Mouse (Mus musculus) liver, embryonic 13.5 days (tissue): ENCODE results near the gene Srsf9. TPM values are rescaled to one million over a fixed set of nuclear protein-coding genes. Genes with fewer than 3 reads are reported as not detected.
A peak's percentile ranks its signal among the peaks of the same experiment; 100 is the strongest.

Experiments
- ATAC-seq: fragments of 200-750 bp; cut with Nextera tagmentation; 2 replicates; pipeline ENCODE4 v1.8.0; 2017; ENCODE audit warnings: low read depth, mild to moderate bottlenecking, moderate number of reproducible peaks, moderate library complexity
- DNase-seq: peaks from one replicate; pipeline ENCODE4 v3.0.0; 2022
- H3K27ac ChIP-seq: fragments of 300-500 bp; sonication (generic); 2 replicates; pipeline ENCODE4 v1.5.1; 2015; ENCODE audit warnings: moderate library complexity, mild to moderate bottlenecking, inconsistent platforms
- H3K27me3 ChIP-seq: fragments of 300-500 bp; sonication (generic); 2 replicates; pipeline ENCODE4 v1.6.1; 2015; ENCODE audit warnings: mild to moderate bottlenecking, inconsistent platforms
- H3K36me3 ChIP-seq: fragments of 300-500 bp; sonication (generic); 2 replicates; pipeline ENCODE4 v1.6.1; 2015; ENCODE audit warnings: mild to moderate bottlenecking, inconsistent platforms
- H3K4me1 ChIP-seq: fragments of 300-500 bp; sonication (generic); replicated peaks from 2 replicates; pipeline ENCODE4 v1.6.1; 2015; ENCODE audit warnings: inconsistent platforms
- H3K4me2 ChIP-seq: fragments of 300-500 bp; sonication (generic); 2 replicates; pipeline ENCODE4 v1.6.1; 2015; ENCODE audit warnings: inconsistent platforms, mild to moderate bottlenecking, moderate library complexity
- H3K4me3 ChIP-seq: fragments of 300-500 bp; sonication (generic); replicated peaks from 2 replicates; pipeline ENCODE4 v1.5.1; 2015; ENCODE audit warnings: mild to moderate bottlenecking, inconsistent platforms
- H3K9ac ChIP-seq: fragments of 300-500 bp; sonication (generic); 2 replicates; pipeline ENCODE4 v1.6.1; 2015; ENCODE audit warnings: mild to moderate bottlenecking, inconsistent platforms
- H3K9me3 ChIP-seq: fragments of 300-500 bp; sonication (generic); replicated peaks from 2 replicates; pipeline ENCODE4 v1.6.1; 2016; ENCODE audit warnings: inconsistent platforms
- WGBS: fragments of 180-500 bp; shearing (Covaris S2); methylation state at CpG from one replicate; pipeline ENCODE4 v1.1.7; 2015; ENCODE audit not compliant: insufficient replicate concordance; 5-methylcytosine and 5-hydroxymethylcytosine counted together
- polyA plus RNA-seq: library from polyadenylated mRNA; unstranded; fragments of >200 nt; fragmentation: Nextera tagmentation; extraction: Ambion mirVana; gene quantifications from 2 replicates; pipeline ENCODE4 v1.2.1, GENCODE M21; 2015

The Srsf9 gene
- polyA plus RNA-seq, 1 experiment from 2014 or later: 130 TPM

- H3K36me3 ChIP-seq: peaks cover 38% of the 10 kb centered on the region
- peak overlapping the region; percentile 86 for H3K4me2 ChIP-seq
- DNase-seq (peak; percentile 24), ATAC-seq (peak; percentile 3; the same call in 1 of the 2 replicates)
- no peaks in the 10 kb centered on the region for H3K27me3 ChIP-seq
- 1% methylated on average over 53 of the region's 55 CpGs for WGBS
- peak overlapping the region; percentile 99 for H3K9ac ChIP-seq
- H3K27ac ChIP-seq: peak overlapping the region; percentile 95
- peaks cover 68% of the 10 kb centered on the region for H3K4me1 ChIP-seq
- no peaks in the 10 kb centered on the region for H3K9me3 ChIP-seq
- H3K4me3 ChIP-seq: peak overlapping the region; percentile 96
Observed at GRCm38 (mm10) chr5:115327610-115328548, 902 bp downstream of the Srsf9 start.

DNA sequence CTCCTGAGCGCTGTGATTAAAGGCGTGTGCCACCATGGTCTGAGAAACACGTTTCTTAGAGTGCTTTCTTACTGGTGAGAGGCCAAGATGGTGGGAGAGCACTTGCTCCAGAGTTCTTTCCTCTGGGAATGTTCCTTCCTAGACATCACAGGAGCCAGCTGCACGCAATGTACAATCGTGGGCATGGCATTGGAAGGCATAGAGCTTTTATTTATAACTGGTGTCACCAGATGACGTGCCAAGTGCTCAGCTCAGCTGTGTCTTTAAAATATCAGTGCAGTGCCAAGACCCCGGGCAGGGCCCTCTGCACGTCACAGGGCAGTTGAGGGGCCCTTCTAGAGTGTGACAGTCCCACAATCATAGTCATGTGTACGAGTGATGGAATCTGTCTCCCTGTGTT lies 4.0 kb downstream of the Srsf9 start:
- no peak for ATAC-seq
- Histone ChIP-seq H3K4me1 (peaks cover 81% of the 10 kb centered on the region), H3K4me2 (no peak overlapping the region), H3K36me3 (peaks cover 69% of the 10 kb centered on the region), H3K27ac (peak overlapping the region; percentile 90), H3K9me3 (no peaks in the 10 kb centered on the region), H3K27me3 (no peaks in the 10 kb centered on the region), H3K4me3 (no peak overlapping the region), H3K9ac (peak overlapping the region; percentile 15; the same call in 1 of the 2 replicates)
- WGBS: 71% methylated on average over 9 of the region's 9 CpGs
- DNase-seq: no peak

DNA sequence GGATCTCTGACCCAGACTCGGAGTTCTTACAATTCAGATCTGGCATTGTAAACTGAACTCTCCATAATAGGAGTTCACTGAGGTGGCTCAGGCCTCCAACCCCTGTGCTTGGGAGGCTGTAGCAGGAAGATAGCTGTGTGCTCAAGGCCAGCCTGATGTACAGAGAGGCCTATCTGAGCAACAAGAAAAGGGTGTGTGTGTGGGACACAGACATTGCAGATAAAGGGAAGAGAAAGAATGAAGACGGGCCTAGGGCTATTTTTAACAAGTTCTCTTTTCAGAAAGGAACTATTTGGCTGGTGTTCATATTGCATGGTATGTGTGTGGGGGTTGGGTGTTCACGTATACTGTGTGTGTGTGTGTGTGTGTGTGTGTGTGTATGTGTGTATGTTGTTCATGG lies 6.6 kb downstream of the Srsf9 start:
- Histone ChIP-seq H3K4me1 (peaks cover 91% of the 10 kb centered on the region), H3K4me3 (peak overlapping the region; percentile 19), H3K27ac (peak overlapping the region; percentile 90), H3K9ac (peak overlapping the region; percentile 67), H3K4me2 (peak overlapping the region; percentile 55), H3K27me3 (no peaks in the 10 kb centered on the region), H3K36me3 (peaks cover 93% of the 10 kb centered on the region), H3K9me3 (no peaks in the 10 kb centered on the region)
- peak; percentile 69 for DNase-seq
- 26% methylated on average over 3 of the region's 3 CpGs for WGBS
- ATAC-seq: peak; percentile 99

DNA sequence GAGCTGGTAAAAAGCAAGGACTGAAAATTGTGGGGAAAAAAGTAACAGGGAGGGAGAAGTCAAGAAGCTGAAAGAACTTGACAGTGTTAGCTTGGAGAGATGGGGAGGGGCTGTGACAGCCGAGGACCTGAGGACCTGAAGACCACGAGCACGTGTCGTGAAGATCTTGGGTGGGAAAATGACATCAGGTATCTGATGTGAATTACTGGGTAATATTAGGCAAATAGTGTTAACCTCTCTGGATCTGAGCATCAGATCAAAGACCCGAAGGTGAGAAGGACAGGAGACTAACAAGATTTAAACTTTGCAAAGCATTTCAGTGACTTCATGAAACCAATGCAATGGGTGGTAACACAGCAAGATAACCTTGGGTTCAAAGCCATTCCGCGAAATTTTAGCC lies 13.0 kb downstream of the Srsf9 start:
- Histone ChIP-seq H3K4me3 (peak overlapping the region; percentile 88), H3K27ac (peak overlapping the region; percentile 90; the same call in 1 of the 2 replicates), H3K9ac (peak overlapping the region; percentile 94), H3K4me1 (peaks cover 67% of the 10 kb centered on the region), H3K9me3 (no peaks in the 10 kb centered on the region), H3K4me2 (peak overlapping the region; percentile 85), H3K27me3 (no peaks in the 10 kb centered on the region), H3K36me3 (peaks cover 63% of the 10 kb centered on the region)
- no peak for ATAC-seq
- 10% methylated on average over 7 of the region's 7 CpGs for WGBS
- DNase-seq: no peak

DNA sequence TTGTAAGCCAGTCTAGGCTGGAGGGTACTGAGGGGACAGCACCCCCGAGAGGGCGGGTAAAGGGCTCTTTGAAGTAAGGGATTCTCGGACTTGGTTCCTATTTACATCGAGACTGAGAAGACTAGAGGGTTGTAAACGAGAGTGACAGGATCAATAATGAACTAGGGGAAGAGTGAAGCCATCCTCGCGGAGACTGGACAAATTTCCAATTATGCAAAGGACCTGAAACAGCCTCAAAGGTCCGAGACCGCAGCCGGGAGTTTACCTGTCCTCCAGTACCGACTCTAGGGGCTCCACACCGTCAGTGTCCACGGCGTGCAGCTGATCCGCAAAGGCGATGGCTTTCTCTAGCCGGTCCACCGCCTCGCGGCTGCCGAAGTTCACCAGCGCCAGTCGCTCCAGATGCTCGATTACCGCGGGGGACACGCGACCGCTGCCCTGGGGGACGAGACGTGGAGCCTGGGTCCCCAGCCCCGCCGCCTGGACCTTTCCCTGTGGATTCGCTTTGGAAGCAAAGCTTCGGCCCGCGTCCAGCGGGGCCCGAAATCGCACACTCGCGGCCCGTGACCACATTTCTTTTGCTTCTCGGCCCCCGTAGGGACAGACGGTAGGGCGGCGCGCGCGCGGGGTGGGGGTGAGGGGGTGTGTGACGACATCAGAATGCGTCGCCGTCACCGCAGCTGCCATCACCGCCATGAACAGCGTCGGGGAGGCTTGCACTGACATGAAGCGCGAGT lies 13.8 kb downstream of the Srsf9 start, which contains the start of the genes Gatc and Triap1:
Gatc (minus strand) TSS at position 602 of the 737 bp plus-strand sequence.
Triap1 (plus strand) TSS at position 649 of the 737 bp plus-strand sequence.
- peak within 1 kb of the TSS; percentile 90 for H3K27ac ChIP-seq
- H3K4me3 ChIP-seq: peak within 1 kb of the TSS; percentile 88
- H3K9me3 ChIP-seq: no peaks in the 10 kb centered on the region
- ATAC-seq (peak; percentile 89), DNase-seq (peak; percentile 82)
- peak within 1 kb of the TSS; percentile 94 for H3K9ac ChIP-seq
- WGBS: under 1% methylated on average over 62 of the region's 62 CpGs
- peaks cover 61% of the 10 kb centered on the region for H3K4me1 ChIP-seq
- peak within 1 kb of the TSS; percentile 85 for H3K4me2 ChIP-seq
- peaks cover 63% of the 10 kb centered on the region for H3K36me3 ChIP-seq
- no peaks in the 10 kb centered on the region for H3K27me3 ChIP-seq

DNA sequence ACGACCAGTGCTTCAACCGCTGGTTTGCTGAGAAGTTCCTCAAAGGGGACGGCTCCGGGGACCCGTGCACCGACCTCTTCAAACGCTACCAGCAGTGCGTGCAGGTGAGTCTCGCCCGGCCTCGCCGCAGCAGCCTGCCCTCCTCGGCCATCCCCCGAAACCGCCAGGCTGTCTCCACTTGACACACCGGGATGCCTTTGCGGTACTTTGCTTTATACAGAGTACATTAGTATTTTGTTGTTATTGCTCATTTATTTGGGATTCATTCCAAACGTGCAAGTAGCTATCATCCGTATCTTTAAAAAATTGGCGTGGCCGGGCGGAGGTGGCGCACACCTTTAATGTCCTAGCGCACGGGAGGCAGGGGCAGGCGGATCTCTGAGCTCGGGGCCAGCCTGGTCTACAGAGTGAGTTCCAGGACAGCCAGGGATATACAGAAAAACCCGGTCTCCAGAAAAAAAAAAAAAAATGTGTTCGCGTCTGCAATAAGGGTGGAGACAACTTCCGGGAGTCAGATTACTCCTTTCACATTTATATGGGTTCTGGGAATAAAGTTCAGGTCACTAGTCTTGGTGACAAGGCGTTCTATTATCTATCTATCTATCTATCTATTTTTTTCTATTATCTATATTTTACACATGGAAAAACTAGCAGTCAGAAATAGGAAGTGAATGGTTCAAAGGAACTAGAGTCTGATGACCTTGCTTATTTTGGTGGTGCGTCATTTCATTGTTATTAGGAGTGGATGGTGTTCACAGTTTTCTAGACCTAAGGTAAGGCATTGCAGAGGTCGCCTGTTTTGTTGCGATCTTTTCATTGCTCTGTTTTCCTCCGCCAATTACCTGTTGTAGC lies 14.6 kb downstream of the Srsf9 start:
- Histone ChIP-seq H3K4me1 (peaks cover 58% of the 10 kb centered on the region), H3K27ac (peak overlapping the region; percentile 90), H3K36me3 (peaks cover 62% of the 10 kb centered on the region), H3K27me3 (no peaks in the 10 kb centered on the region), H3K4me2 (peak overlapping the region; percentile 85), H3K4me3 (peak overlapping the region; percentile 88), H3K9ac (peak overlapping the region; percentile 94), H3K9me3 (no peaks in the 10 kb centered on the region)
- ATAC-seq: peak; percentile 60
- 6% methylated on average over 36 of the region's 36 CpGs for WGBS
- DNase-seq: no peak

DNA sequence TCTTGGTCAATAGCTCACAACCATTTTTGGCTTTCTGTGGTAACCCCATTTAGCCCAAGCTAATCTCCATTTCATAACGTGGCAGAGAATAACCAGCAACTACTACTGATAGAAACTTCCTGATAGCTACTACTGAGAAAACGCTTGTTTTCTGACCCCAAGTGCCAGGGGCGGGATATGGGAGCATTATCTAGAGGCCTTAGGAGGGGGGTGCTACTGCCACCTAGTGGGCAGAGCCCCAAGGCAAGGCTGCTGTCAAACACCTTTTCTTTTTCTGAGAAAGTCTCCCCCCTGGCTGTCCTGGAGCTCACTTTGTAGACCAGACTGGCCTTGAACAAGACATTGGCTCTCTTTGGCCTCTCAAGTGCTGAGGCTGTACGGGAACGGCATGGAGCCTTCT lies 20.6 kb downstream of the Srsf9 start:
- H3K27ac ChIP-seq: peak overlapping the region; percentile 82
- 0% methylated on average over 5 of the region's 5 CpGs for WGBS

GRCm38 (mm10) chr5:115348546-115349224 lies 21.7 kb downstream of the Srsf9 start, which contains the start of gene Cox6a1:
Gene Cox6a1, minus strand, starts transcription at chr5:115348981.
- DNase-seq (peak; percentile 98), ATAC-seq (peak; percentile 90)
- H3K36me3 ChIP-seq: peaks cover 32% of the 10 kb centered on the region
- H3K27me3 ChIP-seq: no peaks in the 10 kb centered on the region
- peak within 1 kb of the TSS; percentile 90 for H3K4me2 ChIP-seq
- peaks cover 27% of the 10 kb centered on the region for H3K4me1 ChIP-seq
- H3K9me3 ChIP-seq: no peaks in the 10 kb centered on the region
- H3K4me3 ChIP-seq: peak within 1 kb of the TSS; percentile 96
- WGBS: under 1% methylated on average over 69 of the region's 74 CpGs
- H3K27ac ChIP-seq: peak within 1 kb of the TSS; percentile 83
- peak within 1 kb of the TSS; percentile 92 for H3K9ac ChIP-seq

More for the DNA sequence above, 20.6 kb downstream of the Srsf9 start:
- Histone ChIP-seq H3K36me3 (peaks cover 43% of the 10 kb centered on the region), H3K27me3 (no peaks in the 10 kb centered on the region), H3K9me3 (no peaks in the 10 kb centered on the region), H3K4me2 (peak overlapping the region; percentile 90), H3K4me1 (peaks cover 34% of the 10 kb centered on the region), H3K4me3 (peak overlapping the region; percentile 96), H3K9ac (peak overlapping the region; percentile 92)
- DNase-seq (peak; percentile 84), ATAC-seq (peak; percentile 70)

DNA sequence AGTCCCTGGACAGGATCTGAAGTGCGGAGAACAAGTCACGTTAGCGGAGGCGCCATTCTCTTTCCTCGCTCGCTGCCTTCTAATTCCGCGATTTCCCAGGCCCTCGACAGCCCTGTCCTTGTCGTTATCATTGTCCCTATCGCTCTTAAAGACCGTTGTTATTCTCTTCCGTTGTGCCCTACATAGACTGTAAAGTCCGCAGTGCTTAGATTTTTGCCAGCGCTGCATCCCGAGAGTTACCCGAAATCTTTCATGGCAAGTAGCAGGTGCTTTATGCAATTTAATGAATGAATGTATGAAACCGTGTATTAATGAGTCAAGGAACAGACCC lies 22.2 kb downstream of the Srsf9 start:
- DNase-seq: no peak
- peak overlapping the region; percentile 87 for H3K4me2 ChIP-seq
- peak overlapping the region; percentile 96 for H3K4me3 ChIP-seq
- H3K36me3 ChIP-seq: peaks cover 27% of the 10 kb centered on the region
- peak overlapping the region; percentile 79 for H3K9ac ChIP-seq
- peaks cover 25% of the 10 kb centered on the region for H3K4me1 ChIP-seq
- peak; percentile 52 for ATAC-seq
- under 1% methylated on average over 18 of the region's 18 CpGs for WGBS
- H3K27me3 ChIP-seq: no peaks in the 10 kb centered on the region
- H3K9me3 ChIP-seq: no peaks in the 10 kb centered on the region
- H3K27ac ChIP-seq: peak overlapping the region; percentile 83

GRCm38 (mm10) chr5:115351348-115351747 lies 24.4 kb downstream of the Srsf9 start:
- Histone ChIP-seq H3K27ac (no peak overlapping the region), H3K36me3 (peaks cover 6% of the 10 kb centered on the region), H3K9me3 (no peaks in the 10 kb centered on the region), H3K4me2 (no peak overlapping the region), H3K4me3 (no peak overlapping the region), H3K4me1 (peaks cover 22% of the 10 kb centered on the region), H3K9ac (no peak overlapping the region), H3K27me3 (peaks cover 13% of the 10 kb centered on the region; the same call in 1 of the 2 replicates)
- DNase-seq: no peak
- ATAC-seq: no peak
- WGBS: 61% methylated on average over 5 of the region's 5 CpGs
